Comparison of ENCODE assay signal across 8 mouse cellular contexts in the genomic region with DNA sequence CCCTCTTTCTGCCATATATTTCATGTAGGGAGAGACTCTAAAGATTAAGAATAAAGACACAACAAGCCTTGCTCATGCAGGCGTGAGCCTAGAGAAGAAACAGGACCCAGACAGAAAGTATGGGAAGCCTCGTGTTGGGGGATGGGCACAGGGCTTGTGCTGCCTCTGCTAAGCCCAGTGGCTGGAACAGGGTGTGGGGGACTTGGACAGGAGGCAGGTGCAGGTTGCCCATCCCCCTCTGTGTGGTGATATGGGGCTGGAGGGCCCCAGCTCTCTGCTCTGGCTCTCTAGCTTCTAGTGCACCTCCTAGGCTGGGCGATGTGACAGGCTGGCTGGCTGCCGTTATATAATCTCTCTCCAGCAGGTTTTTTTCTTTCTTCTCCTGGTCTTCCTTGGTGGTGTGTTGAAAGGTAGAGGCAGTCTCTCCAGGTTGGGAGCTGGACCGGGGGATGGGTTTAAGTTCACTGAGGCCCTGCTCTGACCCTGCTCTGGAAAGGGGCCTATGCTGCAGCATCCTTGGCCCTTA. TPM values are rescaled to one million over a fixed set of nuclear protein-coding genes. Genes with fewer than 3 reads are reported as not detected.
DNase-seq lines count a peak whose midpoint lies in the region; ATAC-seq and TF ChIP-seq lines count a peak whose summit lies in the region.

No protein-coding gene starts in this region.

- peak overlapping the region; percentile 63 for H3K4me3 ChIP-seq in layer of hippocampus, adult 2 months
- H3K4me3 ChIP-seq in intestine, postnatal 0 days (ENCODE audit: low read depth, low read length) = peak overlapping the region; percentile 78
- H3K4me3 ChIP-seq in liver, embryonic 14.5 days (ENCODE audit: insufficient read depth in 1 of 2, low read depth in 2 of 2, low read length in 2 of 2) = peak overlapping the region; percentile 70 to 81
- H3K4me3 ChIP-seq in neural tube, embryonic 15.5 days (replicated peaks) = peak overlapping the region; percentile 82

- H3K27ac ChIP-seq in layer of hippocampus, adult 2 months = peak overlapping the region; percentile 96
- H3K27ac ChIP-seq in intestine, postnatal 0 days (ENCODE audit: low read depth, low read length) = peak overlapping the region; percentile 69
- peak overlapping the region; percentile 59 for H3K27ac ChIP-seq in liver, embryonic 14.5 days
- H3K27ac ChIP-seq in neural tube, embryonic 15.5 days (replicated peaks) = peak overlapping the region; percentile 98

- intact Hi-C loops in gastrocnemius, postnatal 14 days (cut with DNase I; ENCODE audit: low total_unique reads) = no loop called here

- H3K9me3 ChIP-seq in intestine, postnatal 0 days (ENCODE audit: control insufficient read depth) = no peaks in the 10 kb centered on the region
- no peaks in the 10 kb centered on the region for H3K9me3 ChIP-seq in liver, embryonic 14.5 days (ENCODE audit: control insufficient read depth, low read length)
- H3K9me3 ChIP-seq in neural tube, embryonic 15.5 days (replicated peaks) = no peaks in the 10 kb centered on the region

- no peaks in the 10 kb centered on the region for H3K36me3 ChIP-seq in intestine, postnatal 0 days (ENCODE audit: control insufficient read depth, insufficient read depth)
- no peaks in the 10 kb centered on the region for H3K36me3 ChIP-seq in liver, embryonic 14.5 days (replicated peaks; ENCODE audit: control insufficient read depth, insufficient read depth, low read depth)
- H3K36me3 ChIP-seq in neural tube, embryonic 15.5 days = no peaks in the 10 kb centered on the region

- DNase-seq in layer of hippocampus, adult 2 months (ENCODE audit: low spot score in 2 of 2) = peak in 1 of 2 experiments; percentile 41
- no peak for DNase-seq in layer of hippocampus, postnatal 14 days (ENCODE audit: low spot score in 2 of 2)
- DNase-seq in cerebellum, adult 9-11 months = peak; percentile 88
- peak; percentile 66 for DNase-seq in gastrocnemius, postnatal 14 days
- DNase-seq in liver, embryonic 14.5 days (ENCODE audit: low read depth in 3 of 3, low spot score in 3 of 3) = no peak
- DNase-seq in ovary, postnatal 10 days (ENCODE audit: low spot score) = no peak

- peak overlapping the region; percentile 23; the same call in 1 of the 2 replicates for H3K9ac ChIP-seq in intestine, postnatal 0 days (ENCODE audit: low read depth, low read length)
- peak overlapping the region; percentile 79 for H3K9ac ChIP-seq in liver, embryonic 14.5 days (replicated peaks)
- H3K9ac ChIP-seq in neural tube, embryonic 15.5 days (replicated peaks) = peak overlapping the region; percentile 83

- no peak for ATAC-seq in intestine, postnatal 0 days
- ATAC-seq in liver, embryonic 14.5 days (ENCODE audit: insufficient read depth) = peak; percentile 27; the same call in 1 of the 2 replicates
- no peak for ATAC-seq in neural tube, embryonic 15.5 days (ENCODE audit: low FRiP score)

- no peaks in the 10 kb centered on the region for H3K27me3 ChIP-seq in intestine, postnatal 0 days (replicated peaks; ENCODE audit: control insufficient read depth, insufficient read depth, low read length)
- no peaks in the 10 kb centered on the region for H3K27me3 ChIP-seq in liver, embryonic 14.5 days (ENCODE audit: control insufficient read depth, insufficient read depth, low read length)
- peaks cover 14% of the 10 kb centered on the region for H3K27me3 ChIP-seq in neural tube, embryonic 15.5 days (replicated peaks)

- H3K4me1 ChIP-seq in intestine, postnatal 0 days (replicated peaks; ENCODE audit: control insufficient read depth, insufficient read depth, low read length) = peaks cover 30% of the 10 kb centered on the region
- H3K4me1 ChIP-seq in liver, embryonic 14.5 days (replicated peaks; ENCODE audit: control insufficient read depth in 2 of 2, insufficient read depth in 2 of 2, low read length in 1 of 2) = peaks cover 52 to 79% of the 10 kb centered on the region in 2 experiments
- peaks cover 84% of the 10 kb centered on the region for H3K4me1 ChIP-seq in neural tube, embryonic 15.5 days

- peak overlapping the region; percentile 85 for H3K4me2 ChIP-seq in intestine, postnatal 0 days (replicated peaks; ENCODE audit: low read depth)
- peak overlapping the region; percentile 78 for H3K4me2 ChIP-seq in liver, embryonic 14.5 days (ENCODE audit: low read depth)
- peak overlapping the region; percentile 94 for H3K4me2 ChIP-seq in neural tube, embryonic 15.5 days

- no peak for TF ChIP-seq CTCF in layer of hippocampus, adult 2 months (conservative IDR thresholded peaks at IDR 0.05)
- no peak for TF ChIP-seq CTCF in intestine, postnatal 0 days (IDR thresholded peaks at IDR 0.05; ENCODE audit: low read depth)
- no peak for TF ChIP-seq CTCF in liver, embryonic 14.5 days (IDR thresholded peaks at IDR 0.05; ENCODE audit: low read depth)

- no peak for TF ChIP-seq EP300 in liver, embryonic 14.5 days (IDR thresholded peaks at IDR 0.05; ENCODE audit: low read depth)

- 10% methylated on average over 5 of the region's 5 CpGs for WGBS in intestine, postnatal 0 days
- 1% methylated on average over 5 of the region's 5 CpGs for WGBS in liver, embryonic 14.5 days (ENCODE audit: insufficient replicate concordance)
- WGBS in neural tube, embryonic 15.5 days = 14% methylated on average over 5 of the region's 5 CpGs

RNA-seq across cellular contexts. Expression of gene Mef2d, which starts 1.9 kb away (rescaled TPM):
- 100 to 1,000 TPM; 206 to 210 TPM for total RNA-seq in layer of hippocampus, adult 2 months (2021)
- 100 to 1,000 TPM; 146 to 156 TPM for total RNA-seq in layer of hippocampus, postnatal 14 days (2021)
- total RNA-seq in gastrocnemius, postnatal 14 days (2021) = 100 to 1,000 TPM; 136 to 137 TPM
- polyA plus RNA-seq in intestine, postnatal 0 days (2015; fragmentation: Nextera tagmentation; extraction: Ambion mirVana) = 15.8 and 16.2 TPM in 2 replicates
- 10.3 and 11.1 TPM in 2 replicates for polyA plus RNA-seq in liver, embryonic 14.5 days (2012; rRNA removed)
- polyA plus RNA-seq in liver, embryonic 14.5 days (2014; fragmentation: Nextera tagmentation; extraction: Ambion mirVana) = 6.4 and 7.5 TPM in 2 replicates
- 14.3 and 20.3 TPM in 2 replicates for polyA plus RNA-seq in neural tube, embryonic 15.5 days (2015; fragmentation: Nextera tagmentation; extraction: Ambion mirVana)

Comparison
In these comparisons a context has a peak if more than half of its experiments do, and no peak if none do; other contexts are left out.
1. DNase-seq: peak in cerebellum, adult 9-11 months (single experiment) and gastrocnemius, postnatal 14 days (single experiment); none in layer of hippocampus, postnatal 14 days (0 of 2), liver, embryonic 14.5 days (0 of 3) and ovary, postnatal 10 days (single experiment).
2. H3K9ac ChIP-seq: peak in every context shown above with its lines; median percentile 83 in neural tube, embryonic 15.5 days; 79 in liver, embryonic 14.5 days; 23 in intestine, postnatal 0 days.
3. Peak in every context shown above with its lines, with median percentiles within 50 percentile points of each other: H3K27ac ChIP-seq, H3K4me3 ChIP-seq and H3K4me2 ChIP-seq.